Mouse (Mus musculus): ENCODE results near the gene Cygb. TPM values are rescaled to one million over a fixed set of nuclear protein-coding genes. Genes with fewer than 3 reads are reported as not detected.

The Cygb gene
- 52.6 TPM for polyA plus RNA-seq (2015; fragmentation: Illumina TruSeq; extraction: RNeasy Lipid Tissue Mini Kit (QIAGEN cat#74804); ENCODE audit: low read depth, low replicate concordance)

GRCm38 (mm10) chr11:116654255-116654821 is at the start of gene Cygb:
TSS of gene Cygb (minus strand) at chr11:116654313.

GRCm38 (mm10) chr11:116653234-116653633 is 879 bp downstream of the Cygb start, which contains the start of gene Prcd:
TSS of gene Prcd (plus strand) at chr11:116653534.

GRCm38 (mm10) chr11:116626299-116627071 is 27.6 kb downstream of the Cygb start, which contains the start of gene Rhbdf2:
TSS of gene Rhbdf2 (minus strand) at chr11:116627019.

Other genes with a start within 250 kb of the Cygb start
- 178 TPM for gene Rnf157, start 241.3 kb downstream of the Cygb start, polyA plus RNA-seq (2015; fragmentation: Illumina TruSeq; extraction: RNeasy Lipid Tissue Mini Kit (QIAGEN cat#74804); ENCODE audit: low read depth, low replicate concordance)
- gene Ubald2, start 220.2 kb downstream of the Cygb start, polyA plus RNA-seq (2015; fragmentation: Illumina TruSeq; extraction: RNeasy Lipid Tissue Mini Kit (QIAGEN cat#74804); ENCODE audit: low read depth, low replicate concordance) = 50.3 TPM
- 0.10 TPM for gene Qrich2, start 188.1 kb downstream of the Cygb start, polyA plus RNA-seq (2015; fragmentation: Illumina TruSeq; extraction: RNeasy Lipid Tissue Mini Kit (QIAGEN cat#74804); ENCODE audit: low read depth, low replicate concordance)
- gene Prpsap1, start 160.1 kb downstream of the Cygb start, polyA plus RNA-seq (2015; fragmentation: Illumina TruSeq; extraction: RNeasy Lipid Tissue Mini Kit (QIAGEN cat#74804); ENCODE audit: low read depth, low replicate concordance) = 58.7 TPM
- gene Sphk1, start 123.4 kb downstream of the Cygb start, polyA plus RNA-seq (2015; fragmentation: Illumina TruSeq; extraction: RNeasy Lipid Tissue Mini Kit (QIAGEN cat#74804); ENCODE audit: low read depth, low replicate concordance) = 4.9 TPM
- gene Ube2o, start 72.9 kb downstream of the Cygb start, polyA plus RNA-seq (2015; fragmentation: Illumina TruSeq; extraction: RNeasy Lipid Tissue Mini Kit (QIAGEN cat#74804); ENCODE audit: low read depth, low replicate concordance) = 71.5 TPM
- not detected for gene Aanat, start 67.9 kb downstream of the Cygb start, polyA plus RNA-seq (2015; fragmentation: Illumina TruSeq; extraction: RNeasy Lipid Tissue Mini Kit (QIAGEN cat#74804); ENCODE audit: low read depth, low replicate concordance)
- gene Rhbdf2, start 27.3 kb downstream of the Cygb start, polyA plus RNA-seq (2015; fragmentation: Illumina TruSeq; extraction: RNeasy Lipid Tissue Mini Kit (QIAGEN cat#74804); ENCODE audit: low read depth, low replicate concordance) = 1.3 TPM
- 8.3 TPM for gene Prcd, start 779 bp downstream of the Cygb start, polyA plus RNA-seq (2015; fragmentation: Illumina TruSeq; extraction: RNeasy Lipid Tissue Mini Kit (QIAGEN cat#74804); ENCODE audit: low read depth, low replicate concordance)
- not detected for gene St6galnac1, start 121.2 kb upstream of the Cygb start, polyA plus RNA-seq (2015; fragmentation: Illumina TruSeq; extraction: RNeasy Lipid Tissue Mini Kit (QIAGEN cat#74804); ENCODE audit: low read depth, low replicate concordance)
- gene Mxra7, start 173.7 kb upstream of the Cygb start, polyA plus RNA-seq (2015; fragmentation: Illumina TruSeq; extraction: RNeasy Lipid Tissue Mini Kit (QIAGEN cat#74804); ENCODE audit: low read depth, low replicate concordance) = 18.0 TPM
- gene Mettl23, start 189.0 kb upstream of the Cygb start, polyA plus RNA-seq (2015; fragmentation: Illumina TruSeq; extraction: RNeasy Lipid Tissue Mini Kit (QIAGEN cat#74804); ENCODE audit: low read depth, low replicate concordance) = 39.7 TPM
- gene Jmjd6, start 189.1 kb upstream of the Cygb start, polyA plus RNA-seq (2015; fragmentation: Illumina TruSeq; extraction: RNeasy Lipid Tissue Mini Kit (QIAGEN cat#74804); ENCODE audit: low read depth, low replicate concordance) = 31.1 TPM
- gene Mfsd11, start 198.1 kb upstream of the Cygb start, polyA plus RNA-seq (2015; fragmentation: Illumina TruSeq; extraction: RNeasy Lipid Tissue Mini Kit (QIAGEN cat#74804); ENCODE audit: low read depth, low replicate concordance) = 33.6 TPM
- gene Srsf2, start 198.8 kb upstream of the Cygb start, polyA plus RNA-seq (2015; fragmentation: Illumina TruSeq; extraction: RNeasy Lipid Tissue Mini Kit (QIAGEN cat#74804); ENCODE audit: low read depth, low replicate concordance) = 166 TPM

Measured in brain, adult 10 weeks (tissue).